Comparison of ENCODE assay signal across 22 mouse cellular contexts in the genomic region with DNA sequence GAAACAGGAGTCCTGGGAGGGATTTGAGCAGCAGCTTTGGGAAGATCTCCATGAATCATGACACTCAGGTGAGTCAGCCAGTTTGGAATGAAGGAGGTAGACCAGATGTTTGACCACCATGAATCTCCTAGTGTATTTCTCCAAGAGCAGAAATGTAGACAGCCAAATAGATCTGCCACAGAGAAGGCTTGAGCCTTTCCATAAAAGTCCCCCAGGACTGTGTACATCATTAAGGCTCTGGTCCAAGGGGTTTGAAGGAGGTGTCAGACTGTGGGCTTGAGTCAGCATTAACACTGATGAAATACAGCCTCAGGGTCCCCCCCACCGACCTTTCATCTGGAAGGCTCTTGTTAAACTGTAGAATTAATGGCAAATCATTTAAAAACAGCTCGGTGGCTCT. TPM values are rescaled to one million over a fixed set of nuclear protein-coding genes. Genes with fewer than 3 reads are reported as not detected.
DNase-seq lines count a peak whose midpoint lies in the region; ATAC-seq and TF ChIP-seq lines count a peak whose summit lies in the region.
"Had no signal": no experiment of that assay in that cellular context is flagged by ENCODE, and none has a peak within 500 bp of the region (broad histone marks: within the 10 kb centered on the region; RNA-seq: fewer than 3 reads in every experiment).

No protein-coding gene starts in this region.

- H3K4me2 ChIP-seq in stomach, embryonic 16.5 days (ENCODE audit: low read depth, low read length) = no peak overlapping the region
- H3K4me2 ChIP-seq in forebrain, embryonic 16.5 days (ENCODE audit: low read length) = no peak overlapping the region
- H3K4me2 ChIP-seq: embryonic facial prominence, embryonic 12.5 days; heart, embryonic 11.5 days; hindbrain, embryonic 12.5 days; liver, embryonic 15.5 days; midbrain, embryonic 15.5 days had no signal

- ATAC-seq in Patski = peak; percentile 63
- peak; percentile 61 for ATAC-seq in stomach, embryonic 16.5 days (ENCODE audit: insufficient read depth, low FRiP score)
- no peak for ATAC-seq in forebrain, embryonic 16.5 days
- ATAC-seq: forebrain, embryonic 14.5 days; midbrain, embryonic 15.5 days had no signal

- 0 out of 2 replicates have a peak, but pooled peaks cover 3% of the 10 kb centered on the region for H3K4me1 ChIP-seq in stomach, embryonic 16.5 days (ENCODE audit: control insufficient read depth, insufficient read depth, low read length)
- no peaks in the 10 kb centered on the region for H3K4me1 ChIP-seq in forebrain, embryonic 16.5 days (replicated peaks; ENCODE audit: control insufficient read depth, insufficient read depth, low read length)
- H3K4me1 ChIP-seq: embryonic facial prominence, embryonic 12.5 days; hindbrain, embryonic 12.5 days; liver, embryonic 15.5 days; midbrain, embryonic 15.5 days had no signal

- POLR2A ChIA-PET in Patski (lab: Charles Lee) = interaction anchor here (0.7 kb wide), 1 partner anchor 247 kb away, joined by 6 read pairs; no protein-coding TSS in a partner anchor

- no peak overlapping the region for H3K27ac ChIP-seq in stomach, embryonic 16.5 days (ENCODE audit: low read length)
- H3K27ac ChIP-seq in forebrain, embryonic 16.5 days (ENCODE audit: low read length) = no peak overlapping the region
- H3K27ac ChIP-seq: embryonic facial prominence, embryonic 12.5 days; hindbrain, embryonic 12.5 days; liver, embryonic 15.5 days; midbrain, embryonic 15.5 days had no signal

- CTCF ChIA-PET in Patski (lab: Charles Lee) = interaction anchor here (1.0 kb wide), 1 partner anchor 13 kb away, joined by 3 read pairs; no protein-coding TSS in a partner anchor

- intact Hi-C loops in heart, postnatal 14 days (cut with DNase I) = no loop called here

- in situ Hi-C loops in Patski (cut with MboI; ENCODE audit: low pct_unique_long_range_greater_than_20kb) = no loop called here

- H3K9ac ChIP-seq in stomach, embryonic 16.5 days (ENCODE audit: low read length) = no peak overlapping the region
- H3K9ac ChIP-seq in forebrain, embryonic 16.5 days (replicated peaks; ENCODE audit: low read depth, low read length) = no peak overlapping the region
- H3K9ac ChIP-seq: embryonic facial prominence, embryonic 12.5 days; hindbrain, embryonic 12.5 days; liver, embryonic 15.5 days; midbrain, embryonic 15.5 days had no signal

- no peaks in the 10 kb centered on the region for H3K36me3 ChIP-seq in stomach, embryonic 16.5 days (ENCODE audit: control insufficient read depth, insufficient read depth, low read length)
- H3K36me3 ChIP-seq in forebrain, embryonic 16.5 days (ENCODE audit: control insufficient read depth, insufficient read depth) = no peaks in the 10 kb centered on the region
- H3K36me3 ChIP-seq: embryonic facial prominence, embryonic 12.5 days; G1E; hindbrain, embryonic 12.5 days; liver, embryonic 15.5 days; midbrain, embryonic 15.5 days had no signal

- DNase-seq in kidney, postnatal 10 days = peak; percentile 69
- no peak for DNase-seq in kidney, postnatal 36 days
- DNase-seq in MN1 (ENCODE audit: low spot score) (peak; percentile 6), Patski (ENCODE audit: low read depth, low spot score) (peak; percentile 71)
- no peak for DNase-seq in heart, postnatal 14 days
- DNase-seq: cerebellum, adult 9-10 months; layer of hippocampus, postnatal 36 days had no signal

- no peak for TF ChIP-seq CTCF in Patski (IDR thresholded peaks at IDR 0.05)

- no peaks in the 10 kb centered on the region for H3K27me3 ChIP-seq in Patski
- no peaks in the 10 kb centered on the region for H3K27me3 ChIP-seq in stomach, embryonic 16.5 days (ENCODE audit: control insufficient read depth, insufficient read depth, low read length)
- H3K27me3 ChIP-seq in forebrain, embryonic 16.5 days (replicated peaks; ENCODE audit: control insufficient read depth, insufficient read depth, low read length) = no peaks in the 10 kb centered on the region
- H3K27me3 ChIP-seq: embryonic facial prominence, embryonic 12.5 days; hindbrain, embryonic 12.5 days; liver, embryonic 15.5 days; midbrain, embryonic 15.5 days had no signal

- WGBS in stomach, embryonic 16.5 days = 35% methylated on average over 2 of the region's 2 CpGs
- WGBS in forebrain, embryonic 16.5 days = 78% methylated on average over 2 of the region's 2 CpGs

- no peak overlapping the region for H3K4me3 ChIP-seq in stomach, embryonic 16.5 days (replicated peaks; ENCODE audit: low read length)
- no peak overlapping the region for H3K4me3 ChIP-seq in forebrain, embryonic 16.5 days (replicated peaks; ENCODE audit: low read length)
- H3K4me3 ChIP-seq: embryonic facial prominence, embryonic 12.5 days; erythroblast, embryonic 14.5 days; hindbrain, embryonic 12.5 days; liver, embryonic 15.5 days; midbrain, embryonic 15.5 days; myocyte had no signal

- no peaks in the 10 kb centered on the region for H3K9me3 ChIP-seq in stomach, embryonic 16.5 days (replicated peaks; ENCODE audit: control insufficient read depth, low read length)
- H3K9me3 ChIP-seq in forebrain, embryonic 16.5 days (ENCODE audit: control insufficient read depth, low read length) = peaks cover 4% of the 10 kb centered on the region
- H3K9me3 ChIP-seq: embryonic facial prominence, embryonic 12.5 days; liver, embryonic 15.5 days; midbrain, embryonic 15.5 days had no signal

RNA-seq across cellular contexts. Expression of gene Fam181a, which starts 29.3 kb away (rescaled TPM):
- polyA plus RNA-seq in Patski (2021) = not detected
- not detected in 2 replicates for polyA plus RNA-seq in stomach, embryonic 16.5 days (2015; fragmentation: Nextera tagmentation; extraction: Ambion mirVana)
- total RNA-seq in heart, postnatal 14 days (2021) = not detected
- 2.5 and 3.0 TPM in 2 replicates for polyA plus RNA-seq in forebrain, embryonic 16.5 days (2015; fragmentation: Nextera tagmentation; extraction: Ambion mirVana)
- total RNA-seq: adrenal gland, adult 2 months; heart, postnatal 10 days; megakaryocyte-erythroid progenitor cell, adult 5-6 weeks had no signal
- polyA plus RNA-seq: erythroblast, embryonic 14.5 days; G1E; heart, embryonic 11.5 days; liver, embryonic 15.5 days; myocyte; thymus, postnatal 0 days had no signal

RNA-seq across cellular contexts. Expression of gene Prima1, which starts 39.5 kb away (rescaled TPM):
- 0.28 TPM for polyA plus RNA-seq in Patski (2021)
- 0.90 and 1.3 TPM in 2 replicates for polyA plus RNA-seq in stomach, embryonic 16.5 days (2015; fragmentation: Nextera tagmentation; extraction: Ambion mirVana)
- under 1 TPM in 1 of 2 experiments, not detected in 1; 0.34 TPM for total RNA-seq in heart, postnatal 14 days (2021)
- polyA plus RNA-seq in forebrain, embryonic 16.5 days (2015; fragmentation: Nextera tagmentation; extraction: Ambion mirVana) = 0.25 TPM in 1 of 2 replicates, not detected in the other
- total RNA-seq: G1E; megakaryocyte-erythroid progenitor cell, adult 5-6 weeks had no signal
- polyA plus RNA-seq: erythroblast, embryonic 14.5 days; G1E; liver, embryonic 15.5 days; myocyte; thymus, postnatal 0 days had no signal

Comparison
In these comparisons a context has a peak if more than half of its experiments do, and no peak if none do; other contexts are left out.
1. DNase-seq: peak in kidney, postnatal 10 days (single experiment), MN1 (single experiment) and Patski (single experiment); none in kidney, postnatal 36 days (0 of 2) and heart, postnatal 14 days (0 of 2).